Mouse (Mus musculus) hindbrain, embryonic 16.5 days (tissue): ENCODE measurements around the gene Vps45. TPM values are rescaled to one million over a fixed set of nuclear protein-coding genes. Genes with fewer than 3 reads are reported as not detected.
"Not testable (repeated sequence)": the region's sequence is repeated elsewhere in the genome, so short reads cannot be mapped to it uniquely, and the experiment has no call there.

ENCODE experiments used
- ATAC-seq: fragments of 200-750 bp; cut with Nextera tagmentation; 2 replicates; pipeline ENCODE4 v1.8.0; 2017; ENCODE audit warnings: moderate TSS enrichment, moderate library complexity
- H3K27ac ChIP-seq: fragments of 300-500 bp; sonication (generic); 2 replicates; pipeline ENCODE4 v1.5.1; 2014; ENCODE audit warnings: low read depth, mild to moderate bottlenecking, control low read depth, low read length, moderate library complexity
- H3K27me3 ChIP-seq: fragments of 300-500 bp; sonication (generic); replicated peaks from 2 replicates; pipeline ENCODE4 v1.6.1; 2014; ENCODE audit warnings: low read length; ENCODE audit not compliant: control insufficient read depth, insufficient read depth
- H3K36me3 ChIP-seq: fragments of 300-500 bp; sonication (generic); 2 replicates; pipeline ENCODE4 v1.6.1; 2014; ENCODE audit warnings: mild to moderate bottlenecking, low read length, moderate library complexity, mixed read lengths; ENCODE audit not compliant: control insufficient read depth, insufficient read depth
- H3K4me1 ChIP-seq: fragments of 300-500 bp; sonication (generic); 2 replicates; pipeline ENCODE4 v1.6.1; 2014; ENCODE audit warnings: low read depth, low read length; ENCODE audit not compliant: control insufficient read depth, insufficient read depth
- H3K4me2 ChIP-seq: fragments of 300-500 bp; sonication (generic); 2 replicates; pipeline ENCODE4 v1.6.1; 2014; ENCODE audit warnings: mild to moderate bottlenecking, low read length, control low read depth, moderate library complexity
- H3K4me3 ChIP-seq: fragments of 300-500 bp; sonication (generic); 2 replicates; pipeline ENCODE4 v1.5.1; 2014; ENCODE audit warnings: mild to moderate bottlenecking, low read length, control low read depth, moderate library complexity
- H3K9ac ChIP-seq: fragments of 300-500 bp; sonication (generic); 2 replicates; pipeline ENCODE4 v1.6.1; 2014; ENCODE audit warnings: low read depth, mild to moderate bottlenecking, control low read depth, low read length, moderate library complexity
- H3K9me3 ChIP-seq: fragments of 300-500 bp; sonication (generic); 2 replicates; pipeline ENCODE4 v1.6.1; 2014; ENCODE audit warnings: mild to moderate bottlenecking, low read length, moderate library complexity; ENCODE audit not compliant: control insufficient read depth
- WGBS: fragments of 180-500 bp; shearing (Covaris S2); extraction: QIAGEN DNeasy Blood & Tissue Kit; methylation state at CpG from one replicate; pipeline ENCODE4 v1.1.7; 2014; 5-methylcytosine and 5-hydroxymethylcytosine counted together
- polyA plus RNA-seq: library from polyadenylated mRNA; unstranded; fragments of >200 nt; fragmentation: Nextera tagmentation; extraction: Ambion mirVana; gene quantifications from 2 replicates; pipeline ENCODE4 v1.2.1, GENCODE M21; 2015

The Vps45 gene
- polyA plus RNA-seq, 1 experiment from 2014 or later: 60.8 TPM

DNA sequence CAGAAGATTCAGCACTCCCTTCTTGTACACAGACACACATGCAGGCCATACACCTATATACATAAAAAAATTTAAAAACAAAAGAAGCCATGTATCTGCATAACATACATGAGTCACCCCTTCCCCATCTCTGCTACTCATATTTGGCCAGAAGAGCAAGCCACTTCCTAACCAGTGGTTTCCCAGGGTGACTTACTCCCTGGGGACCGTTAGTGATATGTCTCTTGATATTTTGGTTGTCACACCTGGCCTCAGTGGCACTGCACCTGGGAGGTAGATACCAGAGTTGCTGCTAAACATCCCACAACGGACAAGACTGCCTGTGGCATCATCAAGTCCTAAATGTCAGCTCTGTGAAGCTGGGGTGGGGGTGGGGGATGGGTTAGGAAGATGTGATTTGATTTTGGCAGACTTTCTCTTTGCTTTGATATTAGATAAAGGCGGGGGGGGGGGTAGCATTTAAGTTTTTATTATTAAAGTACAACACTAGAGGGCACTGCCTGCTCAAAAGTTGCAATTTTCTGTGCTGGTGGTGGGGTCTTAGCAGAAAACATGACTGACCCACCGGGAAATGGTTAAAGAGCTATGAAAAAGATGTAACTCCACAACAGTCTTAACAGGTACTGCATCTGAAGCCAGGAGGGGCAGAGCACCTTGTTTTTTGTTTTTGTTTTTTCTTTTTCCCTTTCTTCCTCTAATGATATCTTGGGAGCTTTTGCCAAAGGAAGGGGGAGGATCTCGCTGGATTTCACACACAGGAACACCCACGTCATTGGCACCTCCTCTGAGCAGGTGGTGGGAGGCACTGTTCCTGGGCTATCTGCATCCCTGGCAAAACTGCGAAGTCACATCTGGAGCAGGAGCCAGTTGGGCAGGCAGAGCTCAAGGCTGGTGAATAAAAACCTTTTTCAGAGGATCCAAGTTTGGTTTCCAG is 92.5 kb downstream of the Vps45 start:
- peak; percentile 78; the same call in 1 of the 2 replicates for ATAC-seq
- peaks cover 3% of the 10 kb centered on the region for H3K4me1 ChIP-seq
- no peaks in the 10 kb centered on the region for H3K9me3 ChIP-seq
- H3K27ac ChIP-seq: no peak overlapping the region
- H3K4me3 ChIP-seq: peak overlapping the region; percentile 28
- WGBS: 6% methylated on average over 7 of the region's 7 CpGs
- H3K4me2 ChIP-seq: peak overlapping the region; percentile 59
- no peaks in the 10 kb centered on the region for H3K27me3 ChIP-seq
- H3K36me3 ChIP-seq: no peaks in the 10 kb centered on the region
- H3K9ac ChIP-seq: peak overlapping the region; percentile 46; the same call in 1 of the 2 replicates

DNA sequence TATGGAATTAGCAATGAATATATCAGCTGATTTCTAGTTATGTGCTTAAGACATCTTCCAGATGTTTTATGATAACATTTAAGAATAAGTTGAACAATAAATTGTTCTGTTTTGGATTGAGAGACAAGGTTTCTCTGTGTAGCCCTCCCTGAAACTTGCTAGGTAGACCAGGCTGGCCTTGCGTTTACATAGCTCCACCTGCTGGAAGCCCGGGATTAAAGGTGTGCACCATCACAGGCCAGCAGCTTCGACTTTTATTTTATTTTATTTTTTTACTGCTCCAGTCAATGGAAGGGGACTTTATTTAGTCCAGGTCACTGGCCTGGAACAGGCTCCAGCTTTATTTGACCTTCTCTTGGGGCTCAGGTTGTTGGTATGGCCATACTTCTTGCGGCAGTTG is 94.6 kb downstream of the Vps45 start:
- no peak for ATAC-seq
- H3K36me3 ChIP-seq: no peaks in the 10 kb centered on the region
- 44% methylated on average over 4 of the region's 4 CpGs for WGBS
- peaks cover 3% of the 10 kb centered on the region for H3K4me1 ChIP-seq
- no peaks in the 10 kb centered on the region for H3K9me3 ChIP-seq
- H3K4me2 ChIP-seq: no peak overlapping the region
- H3K27me3 ChIP-seq: no peaks in the 10 kb centered on the region
- H3K9ac ChIP-seq: no peak overlapping the region
- H3K27ac ChIP-seq: no peak overlapping the region
- H3K4me3 ChIP-seq: no peak overlapping the region

DNA sequence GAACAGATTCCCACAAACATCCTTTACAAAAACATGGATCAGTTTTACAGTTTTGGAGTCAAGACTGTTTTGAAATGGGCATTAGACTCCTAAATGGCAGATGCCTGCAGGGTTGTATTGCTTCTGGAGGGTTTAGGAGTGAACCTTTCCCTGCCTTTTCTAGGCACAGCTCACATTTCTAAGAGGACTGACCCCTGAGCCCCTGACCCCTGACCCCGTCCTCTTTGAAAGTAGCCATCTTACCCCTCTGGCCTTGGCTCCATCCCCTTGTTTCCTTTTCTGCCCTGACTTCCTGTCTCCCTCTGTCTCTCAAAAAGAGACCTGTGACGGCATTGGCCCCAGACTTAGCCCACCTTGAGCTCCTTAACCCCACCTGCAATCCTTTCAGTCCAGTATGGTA is 95.0 kb downstream of the Vps45 start:
- Histone ChIP-seq H3K27ac (no peak overlapping the region), H3K27me3 (no peaks in the 10 kb centered on the region), H3K4me3 (no peak overlapping the region), H3K36me3 (no peaks in the 10 kb centered on the region), H3K9ac (no peak overlapping the region), H3K4me2 (no peak overlapping the region), H3K9me3 (no peaks in the 10 kb centered on the region), H3K4me1 (peaks cover 3% of the 10 kb centered on the region)
- 41% methylated on average over 2 of the region's 2 CpGs for WGBS
- ATAC-seq: no peak

DNA sequence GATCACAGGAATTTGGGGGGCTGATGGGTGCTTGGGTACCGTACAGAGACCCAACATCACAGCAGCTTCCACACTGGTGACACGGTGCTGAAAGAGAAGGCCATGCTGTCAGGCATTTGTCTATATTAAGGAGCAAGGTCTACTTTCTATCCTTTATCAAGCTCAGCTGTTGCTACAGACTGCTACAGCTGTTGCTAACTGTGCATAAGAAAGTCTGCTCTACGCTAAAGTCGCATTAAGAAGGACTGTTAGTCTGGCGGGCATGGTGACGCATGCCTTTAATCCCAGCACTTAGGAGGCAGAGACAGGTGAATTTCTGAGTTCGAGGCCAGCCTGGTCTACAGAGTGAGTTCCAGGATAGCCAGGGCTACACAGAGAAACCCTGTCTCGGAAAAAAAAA is 96.1 kb downstream of the Vps45 start:
- H3K9me3 ChIP-seq, H3K4me2 ChIP-seq, H3K27me3 ChIP-seq, H3K4me1 ChIP-seq, H3K36me3 ChIP-seq, H3K27ac ChIP-seq, H3K9ac ChIP-seq, H3K4me3 ChIP-seq, ATAC-seq: not testable (repeated sequence)
- 90% methylated on average over 8 of the region's 8 CpGs for WGBS

DNA sequence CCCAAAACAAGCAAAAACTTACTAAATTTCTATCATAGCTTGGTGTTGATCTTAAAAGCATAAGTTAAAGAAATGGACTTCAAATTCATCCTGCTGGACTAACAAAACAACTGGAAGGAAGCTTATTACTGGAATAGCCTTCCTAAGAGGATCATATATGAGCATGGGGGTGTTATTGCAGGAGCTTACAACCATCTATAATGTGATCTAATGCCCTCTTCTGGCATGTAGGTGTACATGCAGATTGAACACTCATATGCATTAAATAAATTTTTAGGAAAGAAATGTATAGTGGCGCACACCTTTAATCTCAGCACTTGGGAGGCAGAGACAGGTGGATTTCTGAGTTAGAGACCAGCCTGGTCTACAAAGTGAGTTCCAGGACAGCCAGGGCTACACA is 98.5 kb downstream of the Vps45 start:
- Histone ChIP-seq H3K9ac (no peak overlapping the region), H3K4me1 (no peaks in the 10 kb centered on the region), H3K4me2 (no peak overlapping the region), H3K9me3 (no peaks in the 10 kb centered on the region), H3K36me3 (no peaks in the 10 kb centered on the region), H3K4me3 (no peak overlapping the region), H3K27ac (no peak overlapping the region), H3K27me3 (no peaks in the 10 kb centered on the region)
- WGBS: 92% methylated on average over 1 of the region's 1 CpGs
- no peak for ATAC-seq

DNA sequence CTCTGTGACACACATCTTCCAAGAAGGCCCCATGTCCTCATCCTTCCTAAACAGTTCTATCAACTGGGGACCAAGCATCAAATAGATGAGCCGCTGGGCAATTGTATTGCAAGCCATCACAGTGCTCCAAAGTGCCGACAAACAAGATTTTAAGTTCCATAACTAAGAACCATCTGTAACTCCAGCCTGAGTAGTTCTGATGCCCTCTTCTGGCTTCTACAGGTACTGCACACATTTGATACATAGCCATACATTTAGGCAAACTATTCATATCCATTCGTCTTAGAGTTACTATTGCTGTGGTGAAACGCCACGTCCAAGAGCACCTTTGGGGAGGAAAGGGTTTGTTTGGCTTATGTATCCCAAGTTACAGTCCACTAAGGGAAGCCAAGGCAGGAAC is 99.2 kb downstream of the Vps45 start:
- Histone ChIP-seq H3K4me2 (no peak overlapping the region), H3K27ac (no peak overlapping the region), H3K36me3 (no peaks in the 10 kb centered on the region), H3K9me3 (no peaks in the 10 kb centered on the region), H3K4me3 (no peak overlapping the region), H3K9ac (no peak overlapping the region), H3K27me3 (no peaks in the 10 kb centered on the region), H3K4me1 (no peaks in the 10 kb centered on the region)
- WGBS: 81% methylated on average over 5 of the region's 5 CpGs
- no peak for ATAC-seq

DNA sequence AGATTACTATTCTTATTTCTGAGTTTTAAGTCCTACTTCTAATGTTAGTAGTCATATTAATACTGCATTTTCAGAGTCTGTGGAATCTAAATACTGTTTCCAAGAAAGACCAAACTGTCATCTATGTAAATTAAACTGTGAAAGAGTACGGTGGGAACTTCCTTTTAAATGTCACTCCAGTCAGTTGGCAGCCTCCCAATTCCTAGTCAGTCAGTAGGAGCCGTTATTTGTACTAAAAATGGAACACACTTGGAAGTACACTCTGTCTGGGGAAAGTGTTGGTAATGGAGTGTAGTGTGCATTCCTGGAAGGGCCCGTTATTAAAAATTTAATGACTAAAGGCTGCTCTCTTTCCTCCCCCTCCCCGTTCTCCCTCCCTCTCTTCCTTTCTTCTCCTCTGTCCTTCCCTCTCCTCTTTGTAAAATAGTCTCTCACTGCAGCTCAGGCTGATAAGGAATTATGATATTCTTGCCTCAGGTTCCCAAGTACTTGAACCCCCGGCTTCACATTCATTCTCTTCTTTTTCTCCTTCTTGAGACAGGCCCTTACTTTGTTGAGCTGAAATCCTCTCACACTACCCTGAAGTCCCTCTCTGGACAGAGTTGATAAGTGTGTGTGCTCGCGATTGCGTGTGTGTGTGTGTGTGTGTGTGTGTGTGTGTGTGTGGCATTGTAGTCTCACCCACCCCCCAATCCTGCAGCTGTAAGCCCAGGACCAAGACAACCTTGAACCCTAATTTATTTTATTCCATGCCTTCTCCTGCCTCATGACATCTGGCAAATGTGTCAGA is 100.7 kb downstream of the Vps45 start:
- Histone ChIP-seq H3K4me3 (no peak overlapping the region), H3K9ac (no peak overlapping the region), H3K27ac (no peak overlapping the region), H3K36me3 (no peaks in the 10 kb centered on the region), H3K4me1 (no peaks in the 10 kb centered on the region), H3K9me3 (no peaks in the 10 kb centered on the region), H3K4me2 (no peak overlapping the region), H3K27me3 (no peaks in the 10 kb centered on the region)
- ATAC-seq: no peak
- 66% methylated on average over 8 of the region's 8 CpGs for WGBS

DNA sequence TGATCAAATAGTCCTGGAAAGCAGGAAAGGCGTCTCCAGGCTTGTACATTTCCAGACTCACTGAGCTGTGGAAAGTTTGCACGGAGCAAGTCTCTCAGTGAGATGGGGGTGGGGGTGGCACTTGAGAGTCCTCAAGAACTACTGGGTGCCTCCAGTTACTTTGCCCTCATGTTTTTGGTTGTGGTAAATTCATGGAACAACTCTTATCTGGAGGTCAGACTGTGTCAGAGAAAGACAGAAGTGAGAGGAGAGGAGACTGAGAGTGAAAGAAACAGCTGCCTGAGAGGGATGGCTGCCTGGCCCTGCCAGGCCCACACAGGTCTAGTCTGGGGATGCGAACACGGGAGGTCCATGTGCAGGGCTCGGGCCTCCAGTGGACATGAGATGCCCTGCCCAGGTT is 102.9 kb downstream of the Vps45 start:
- 92% methylated on average over 5 of the region's 5 CpGs for WGBS
- no peak for ATAC-seq
- H3K4me2 ChIP-seq: no peak overlapping the region

DNA sequence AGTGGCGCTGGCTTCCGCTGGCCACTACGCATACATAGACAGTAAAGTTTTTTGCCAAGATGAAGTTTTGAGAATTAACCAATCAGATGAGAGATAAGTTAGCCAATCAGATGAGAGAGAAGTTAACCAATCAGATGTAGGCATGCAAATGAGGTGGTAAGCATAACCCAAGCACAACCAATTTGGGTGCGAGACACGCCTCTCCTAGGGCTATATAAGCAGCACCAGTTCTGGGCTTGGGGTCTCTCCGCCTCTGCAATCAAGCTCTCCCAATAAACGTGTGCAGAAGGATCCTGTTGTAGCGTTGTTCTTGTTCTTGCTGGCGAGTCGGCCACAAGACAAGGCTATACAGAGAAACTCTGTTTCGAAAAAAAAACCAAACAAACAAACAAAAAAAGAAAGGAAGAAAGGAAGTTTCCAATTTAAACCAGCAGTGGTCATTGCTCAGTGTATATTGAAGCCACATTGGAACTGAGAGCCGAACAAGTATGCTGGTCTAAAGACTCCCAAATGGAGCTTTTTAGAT is 103.6 kb downstream of the Vps45 start:
- not testable (repeated sequence) for H3K9ac ChIP-seq, H3K4me2 ChIP-seq, H3K36me3 ChIP-seq, ATAC-seq, H3K9me3 ChIP-seq, H3K4me1 ChIP-seq, H3K27me3 ChIP-seq, H3K4me3 ChIP-seq, H3K27ac ChIP-seq
- 90% methylated on average over 12 of the region's 12 CpGs for WGBS

More for the DNA sequence above, 102.9 kb downstream of the Vps45 start:
- H3K27me3 ChIP-seq: no peaks in the 10 kb centered on the region
- no peaks in the 10 kb centered on the region for H3K4me1 ChIP-seq
- H3K4me3 ChIP-seq: no peak overlapping the region
- H3K9me3 ChIP-seq: no peaks in the 10 kb centered on the region
- no peak overlapping the region for H3K9ac ChIP-seq
- no peaks in the 10 kb centered on the region for H3K36me3 ChIP-seq
- no peak overlapping the region for H3K27ac ChIP-seq
